8 mouse cellular contexts compared by ENCODE assay signal in the genomic region with DNA sequence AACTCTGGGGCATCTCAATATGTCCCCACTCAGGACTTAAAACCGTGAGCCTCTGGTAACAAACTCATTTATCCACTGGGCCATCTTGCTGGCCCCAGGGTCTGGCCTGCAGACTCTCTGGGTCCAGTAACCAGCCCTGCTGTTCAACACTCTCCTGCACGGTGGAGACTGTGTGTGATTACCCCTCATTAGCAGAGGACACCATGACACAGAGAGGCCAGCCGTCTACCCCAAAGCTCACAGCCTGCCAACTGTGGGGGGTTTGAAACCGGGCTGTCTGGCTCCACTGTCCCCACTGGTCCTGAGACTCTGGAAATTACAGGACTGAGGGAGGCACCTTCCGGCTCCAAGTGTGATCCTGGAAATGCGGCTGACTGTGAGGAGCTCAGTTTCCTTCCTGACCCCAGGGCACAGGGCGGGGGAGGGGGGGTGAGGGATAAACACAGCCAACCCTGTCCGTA. TPM values are rescaled to one million over a fixed set of nuclear protein-coding genes. Genes with fewer than 3 reads are reported as not detected.
DNase-seq lines count a peak whose midpoint lies in the region; ATAC-seq and TF ChIP-seq lines count a peak whose summit lies in the region.

No protein-coding gene starts in this region.

- DNase-seq in gastrocnemius, adult 8-10 months (ENCODE audit: low spot score in 2 of 2), result peak; percentile 15 to 38
- no peak for DNase-seq in gastrocnemius, postnatal 10 days
- no peak for DNase-seq in heart, embryonic 10.5 days (ENCODE audit: low spot score)
- no peak for DNase-seq in kidney, postnatal 0 days (ENCODE audit: low spot score)
- DNase-seq in B cell, adult 2 months, result no peak
- no peak for DNase-seq in left cerebral cortex, adult 11 months (ENCODE audit: low spot score)
- no peak for DNase-seq in cerebellum, adult 8-10 months

- H3K4me2 ChIP-seq in kidney, postnatal 0 days (ENCODE audit: low read length), result peak overlapping the region; percentile 61
- H3K4me2 ChIP-seq in midbrain, embryonic 12.5 days (replicated peaks), result peak overlapping the region; percentile 75

- peak; percentile 2; the same call in 1 of the 2 replicates for ATAC-seq in kidney, postnatal 0 days (replicated peaks; ENCODE audit: low FRiP score, low read depth)
- ATAC-seq in midbrain, embryonic 12.5 days (ENCODE audit: low FRiP score, low read depth), result no peak

- no peaks in the 10 kb centered on the region for H3K9me3 ChIP-seq in heart, embryonic 10.5 days
- no peaks in the 10 kb centered on the region for H3K9me3 ChIP-seq in kidney, postnatal 0 days (replicated peaks; ENCODE audit: low read length)
- no peaks in the 10 kb centered on the region for H3K9me3 ChIP-seq in midbrain, embryonic 12.5 days

- peaks cover 48% of the 10 kb centered on the region for H3K4me1 ChIP-seq in heart, embryonic 10.5 days
- peaks cover 28% of the 10 kb centered on the region for H3K4me1 ChIP-seq in kidney, postnatal 0 days (replicated peaks; ENCODE audit: insufficient read depth, low read length)
- peaks cover 36% of the 10 kb centered on the region for H3K4me1 ChIP-seq in midbrain, embryonic 12.5 days

- no peak for TF ChIP-seq CTCF in kidney, postnatal 0 days (IDR thresholded peaks at IDR 0.05; ENCODE audit: low read depth)

- peak overlapping the region; percentile 95 for H3K27ac ChIP-seq in heart, embryonic 10.5 days
- H3K27ac ChIP-seq in kidney, postnatal 0 days, result peak overlapping the region; percentile 90
- 0 out of 2 replicates have a peak overlapping the region, but pooled peaks have one; percentile 6 for H3K27ac ChIP-seq in midbrain, embryonic 12.5 days (replicated peaks)

- peak overlapping the region; percentile 54 for H3K9ac ChIP-seq in kidney, postnatal 0 days (ENCODE audit: low read depth, low read length)
- H3K9ac ChIP-seq in midbrain, embryonic 12.5 days (replicated peaks), result peak overlapping the region; percentile 45; the same call in 1 of the 2 replicates

- H3K27me3 ChIP-seq in heart, embryonic 10.5 days (ENCODE audit: insufficient read depth, poor library complexity, severe bottlenecking), result no peaks in the 10 kb centered on the region
- H3K27me3 ChIP-seq in kidney, postnatal 0 days (ENCODE audit: insufficient read depth, low read length), result no peaks in the 10 kb centered on the region
- H3K27me3 ChIP-seq in midbrain, embryonic 12.5 days, result no peaks in the 10 kb centered on the region

- H3K4me3 ChIP-seq in heart, embryonic 10.5 days, result peak overlapping the region; percentile 89
- H3K4me3 ChIP-seq in kidney, postnatal 0 days (replicated peaks; ENCODE audit: low read depth, low read length), result peak overlapping the region; percentile 79
- peak overlapping the region; percentile 89 for H3K4me3 ChIP-seq in midbrain, embryonic 12.5 days

- peaks cover 25% of the 10 kb centered on the region for H3K36me3 ChIP-seq in heart, embryonic 10.5 days
- no peaks in the 10 kb centered on the region for H3K36me3 ChIP-seq in kidney, postnatal 0 days (ENCODE audit: insufficient read depth, low read length)
- no peaks in the 10 kb centered on the region for H3K36me3 ChIP-seq in midbrain, embryonic 12.5 days

- 24% methylated on average over 8 of the region's 8 CpGs for WGBS in heart, embryonic 10.5 days
- 11% methylated on average over 8 of the region's 8 CpGs for WGBS in kidney, postnatal 0 days
- WGBS in midbrain, embryonic 12.5 days, result 41% methylated on average over 8 of the region's 8 CpGs

RNA-seq across cellular contexts. Expression of a gene that starts 2.0 kb away (rescaled TPM):
- 100 to 1,000 TPM; 208 to 326 (median 241) TPM for total RNA-seq in gastrocnemius, adult 8-10 months (2022)
- 10 to 100 TPM; 48.9 to 49.3 TPM for total RNA-seq in gastrocnemius, postnatal 10 days (2021)
- polyA plus RNA-seq in heart, embryonic 10.5 days (2016; fragmentation: Nextera tagmentation; extraction: Ambion mirVana), result 22.7 and 25.5 TPM in 2 replicates
- polyA plus RNA-seq in kidney, postnatal 0 days (2015; fragmentation: Nextera tagmentation; extraction: Ambion mirVana), result 24.2 and 27.2 TPM in 2 replicates
- 17.0 and 17.6 TPM in 2 replicates for polyA plus RNA-seq in midbrain, embryonic 12.5 days (2016; fragmentation: Nextera tagmentation; extraction: Ambion mirVana)

RNA-seq across cellular contexts. Expression of a gene that starts 11.3 kb away (rescaled TPM):
- 100 to 1,000 TPM; 149 to 173 (median 155) TPM for total RNA-seq in gastrocnemius, adult 8-10 months (2022)
- total RNA-seq in gastrocnemius, postnatal 10 days (2021), result 100 to 1,000 TPM; 158 to 163 TPM
- 523 and 570 TPM in 2 replicates for polyA plus RNA-seq in heart, embryonic 10.5 days (2016; fragmentation: Nextera tagmentation; extraction: Ambion mirVana)
- 561 and 572 TPM in 2 replicates for polyA plus RNA-seq in kidney, postnatal 0 days (2015; fragmentation: Nextera tagmentation; extraction: Ambion mirVana)
- 376 and 388 TPM in 2 replicates for polyA plus RNA-seq in midbrain, embryonic 12.5 days (2016; fragmentation: Nextera tagmentation; extraction: Ambion mirVana)

RNA-seq across cellular contexts. Expression of a gene that starts 23.4 kb away (rescaled TPM):
- 1 to 10 TPM; 3.8 to 8.0 (median 4.9) TPM for total RNA-seq in gastrocnemius, adult 8-10 months (2022)
- total RNA-seq in gastrocnemius, postnatal 10 days (2021), result 1 to 10 TPM; 4.9 to 6.0 TPM
- 11.4 and 13.0 TPM in 2 replicates for polyA plus RNA-seq in heart, embryonic 10.5 days (2016; fragmentation: Nextera tagmentation; extraction: Ambion mirVana)
- 7.5 and 8.3 TPM in 2 replicates for polyA plus RNA-seq in kidney, postnatal 0 days (2015; fragmentation: Nextera tagmentation; extraction: Ambion mirVana)
- 21.0 and 22.0 TPM in 2 replicates for polyA plus RNA-seq in midbrain, embryonic 12.5 days (2016; fragmentation: Nextera tagmentation; extraction: Ambion mirVana)

RNA-seq across cellular contexts. Expression of a gene that starts 46.3 kb away (rescaled TPM):
- total RNA-seq in gastrocnemius, adult 8-10 months (2022), result 10 to 100 TPM; 19.8 to 27.9 (median 25.2) TPM
- total RNA-seq in gastrocnemius, postnatal 10 days (2021), result 10 to 100 TPM; 21.8 to 23.6 TPM
- 25.5 and 26.8 TPM in 2 replicates for polyA plus RNA-seq in heart, embryonic 10.5 days (2016; fragmentation: Nextera tagmentation; extraction: Ambion mirVana)
- 17.1 and 21.3 TPM in 2 replicates for polyA plus RNA-seq in kidney, postnatal 0 days (2015; fragmentation: Nextera tagmentation; extraction: Ambion mirVana)
- 26.2 and 28.9 TPM in 2 replicates for polyA plus RNA-seq in midbrain, embryonic 12.5 days (2016; fragmentation: Nextera tagmentation; extraction: Ambion mirVana)

RNA-seq across cellular contexts. Expression of a gene that starts 49.7 kb away (rescaled TPM):
- total RNA-seq in gastrocnemius, adult 8-10 months (2022), result 10 to 100 TPM; 33.3 to 42.9 (median 38.7) TPM
- 10 to 100 TPM; 42.1 to 48.8 TPM for total RNA-seq in gastrocnemius, postnatal 10 days (2021)
- polyA plus RNA-seq in heart, embryonic 10.5 days (2016; fragmentation: Nextera tagmentation; extraction: Ambion mirVana), result 73.6 and 88.1 TPM in 2 replicates
- polyA plus RNA-seq in kidney, postnatal 0 days (2015; fragmentation: Nextera tagmentation; extraction: Ambion mirVana), result 64.4 and 66.0 TPM in 2 replicates
- 71.2 and 75.7 TPM in 2 replicates for polyA plus RNA-seq in midbrain, embryonic 12.5 days (2016; fragmentation: Nextera tagmentation; extraction: Ambion mirVana)

Comparison
In these comparisons a context has a peak if more than half of its experiments do, and no peak if none do; other contexts are left out.
1. DNase-seq: peak in gastrocnemius, adult 8-10 months (2 of 2); none in gastrocnemius, postnatal 10 days (single experiment), heart, embryonic 10.5 days (single experiment), kidney, postnatal 0 days (single experiment), B cell, adult 2 months (0 of 2), left cerebral cortex, adult 11 months (single experiment) and cerebellum, adult 8-10 months (single experiment).
2. H3K27ac ChIP-seq: peak in every context shown above with its lines; median percentile 95 in heart, embryonic 10.5 days; 90 in kidney, postnatal 0 days; 6 in midbrain, embryonic 12.5 days.
3. Peak in every context shown above with its lines, with median percentiles within 50 percentile points of each other: H3K4me3 ChIP-seq.